Mouse (Mus musculus) E14TG2a.4 (cell line): ENCODE data around the gene Tubb4b.
"Not testable (repeated sequence)": the region's sequence is repeated elsewhere in the genome, so short reads cannot be mapped to it uniquely, and the experiment has no call there.

Experiments
- H3K27me3 ChIP-seq: 2 replicates; pipeline ENCODE4 v1.6.1; 2014; ENCODE audit warnings: low read length, control low read depth; ENCODE audit not compliant: insufficient read depth
- H3K36me3 ChIP-seq: 2 replicates; pipeline ENCODE4 v1.6.1; 2014; ENCODE audit warnings: low read length, control low read depth; ENCODE audit not compliant: insufficient read depth
- H3K4me1 ChIP-seq: replicated peaks from 2 replicates; pipeline ENCODE4 v1.6.1; 2014; ENCODE audit warnings: low read depth, low read length, control low read depth
- H3K4me3 ChIP-seq: replicated peaks from 2 replicates; pipeline ENCODE4 v1.5.1; 2014; ENCODE audit warnings: mild to moderate bottlenecking, low read length
- H3K9me3 ChIP-seq: 2 replicates; pipeline ENCODE4 v1.6.1; 2014; ENCODE audit warnings: low read length, control low read depth
- CTCF ChIP-seq: conservative IDR thresholded peaks from 2 replicates; pipeline ENCODE4 v1.5.1; 2014; ENCODE audit warnings: low read length
- NANOG ChIP-seq: IDR thresholded peaks from 2 replicates; pipeline ENCODE4 v1.6.1; 2014; ENCODE audit warnings: borderline replicate concordance, low read length, mixed read lengths
- POU5F1 ChIP-seq: IDR thresholded peaks from 2 replicates; pipeline ENCODE4 v1.6.1; 2014; ENCODE audit warnings: low read length, borderline replicate concordance

Tubb4b gene

GRCm38 (mm10) chr2:25264286-25264660, 39.8 kb upstream of the Tubb4b start:
- H3K4me1 ChIP-seq: peaks cover 63% of the 10 kb centered on the region
- peaks cover 58% of the 10 kb centered on the region for H3K36me3 ChIP-seq
- peak overlapping the region; percentile 95 for H3K4me3 ChIP-seq
- H3K27me3 ChIP-seq: peaks cover 10% of the 10 kb centered on the region
- no peaks in the 10 kb centered on the region for H3K9me3 ChIP-seq
- TF ChIP-seq NANOG (no peak), CTCF (no peak), POU5F1 (no peak)

- Histone ChIP-seq H3K27me3 (peaks cover 10% of the 10 kb centered on the region), H3K4me1 (peaks cover 64% of the 10 kb centered on the region), H3K36me3 (peaks cover 53% of the 10 kb centered on the region), H3K9me3 (no peaks in the 10 kb centered on the region), H3K4me3 (peak overlapping the region; percentile 95)
- TF ChIP-seq CTCF (no peak), NANOG (no peak), POU5F1 (no peak)
Observed at GRCm38 (mm10) chr2:25263623-25264285, 39.3 kb upstream of the Tubb4b start.

- H3K9me3 ChIP-seq: no peaks in the 10 kb centered on the region
- TF ChIP-seq CTCF: no peak
- TF ChIP-seq POU5F1: no peak
- H3K36me3 ChIP-seq: peaks cover 45% of the 10 kb centered on the region
- peaks cover 10% of the 10 kb centered on the region for H3K27me3 ChIP-seq
- H3K4me1 ChIP-seq: peaks cover 62% of the 10 kb centered on the region
- H3K4me3 ChIP-seq: peak overlapping the region; percentile 95
Observed at GRCm38 (mm10) chr2:25262795-25263622, 38.5 kb upstream of the Tubb4b start.

GRCm38 (mm10) chr2:25262291-25262767, 37.8 kb upstream of the Tubb4b start, which contains the start of gene Tprn:
TSS of gene Tprn (plus strand) at chr2:25262618.
- H3K36me3 ChIP-seq: peaks cover 38% of the 10 kb centered on the region
- H3K4me1 ChIP-seq: peaks cover 55% of the 10 kb centered on the region
- H3K9me3 ChIP-seq: no peaks in the 10 kb centered on the region
- peak within 1 kb of the TSS; percentile 95 for H3K4me3 ChIP-seq
- TF ChIP-seq NANOG: no peak
- no peak for TF ChIP-seq CTCF
- H3K27me3 ChIP-seq: peaks cover 10% of the 10 kb centered on the region

GRCm38 (mm10) chr2:25261870-25262269, 37.4 kb upstream of the Tubb4b start:
- no peak for TF ChIP-seq POU5F1
- no peak for TF ChIP-seq NANOG
- TF ChIP-seq CTCF: no peak
- H3K4me1 ChIP-seq: peaks cover 54% of the 10 kb centered on the region
- H3K36me3 ChIP-seq: peaks cover 34% of the 10 kb centered on the region
- H3K9me3 ChIP-seq: no peaks in the 10 kb centered on the region
- H3K4me3 ChIP-seq: peak overlapping the region; percentile 95
- peaks cover 10% of the 10 kb centered on the region for H3K27me3 ChIP-seq

GRCm38 (mm10) chr2:25258887-25259286, 34.4 kb upstream of the Tubb4b start:
- no peak for TF ChIP-seq POU5F1
- TF ChIP-seq CTCF: peak; percentile 82
- peaks cover 7% of the 10 kb centered on the region for H3K27me3 ChIP-seq
- H3K9me3 ChIP-seq: no peaks in the 10 kb centered on the region
- peaks cover 9% of the 10 kb centered on the region for H3K36me3 ChIP-seq
- no peak overlapping the region for H3K4me3 ChIP-seq
- H3K4me1 ChIP-seq: peaks cover 43% of the 10 kb centered on the region

- not testable (repeated sequence) for H3K9me3 ChIP-seq, H3K4me3 ChIP-seq
Observed at GRCm38 (mm10) chr2:25257250-25257649, 32.7 kb upstream of the Tubb4b start.

GRCm38 (mm10) chr2:25256443-25257109, 32.1 kb upstream of the Tubb4b start:
- not testable (repeated sequence) for H3K27me3 ChIP-seq, H3K9me3 ChIP-seq
- Histone ChIP-seq H3K4me1 (peaks cover 46% of the 10 kb centered on the region), H3K36me3 (peaks cover 27% of the 10 kb centered on the region), H3K4me3 (peak overlapping the region; percentile 100)

More at GRCm38 (mm10) chr2:25257250-25257649, 32.7 kb upstream of the Tubb4b start:
- Histone ChIP-seq H3K36me3 (peaks cover 20% of the 10 kb centered on the region), H3K4me1 (peaks cover 50% of the 10 kb centered on the region)
- H3K27me3 ChIP-seq: not testable (repeated sequence)
